Mouse (Mus musculus): ENCODE data around the gene Pcp4.

DNA sequence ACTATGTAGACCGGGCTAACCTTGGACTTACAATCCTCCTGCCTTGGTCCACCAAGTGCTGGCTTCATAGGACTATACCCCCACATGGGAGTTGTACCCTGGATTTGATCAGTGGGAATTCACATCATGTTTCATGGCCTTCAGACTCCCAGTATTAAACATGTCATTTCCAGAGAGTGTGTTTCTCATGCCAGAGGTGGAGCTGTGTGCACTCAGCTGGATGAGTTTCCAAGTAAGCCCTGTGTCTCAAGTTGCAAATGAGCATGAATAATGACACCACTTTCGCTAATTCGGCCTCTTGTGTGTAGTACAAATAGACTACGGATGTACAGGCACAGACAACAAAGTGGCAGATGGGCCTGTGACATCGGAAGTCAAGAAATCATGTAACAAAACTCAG lies 20.6 kb downstream of the Pcp4 start:
- TF ChIP-seq POLR2A (IDR thresholded peaks at IDR 0.05; ENCODE audit: borderline replicate concordance, control insufficient read depth, low read depth, low read length) (no peak), CTCF (IDR thresholded peaks at IDR 0.05; ENCODE audit: control insufficient read depth, insufficient read depth, low read length) (no peak)
